Mouse (Mus musculus) embryonic fibroblast, embryonic 13.5 days (primary cell): Measurements from ENCODE around the gene Ces2g.

Source experiments
- CTCF ChIP-seq: IDR thresholded peaks from 2 replicates; pipeline ENCODE4 v1.5.1; 2011; ENCODE audit warnings: mild to moderate bottlenecking, control low read depth, low read length, moderate library complexity, borderline replicate concordance; ENCODE audit not compliant: insufficient read depth
- POLR2A ChIP-seq: IDR thresholded peaks from 2 replicates; pipeline ENCODE4 v1.6.1; 2011; ENCODE audit warnings: low read depth, mild to moderate bottlenecking, control low read depth, low read length, moderate library complexity

- TF ChIP-seq CTCF (no peak), POLR2A (no peak)
Measured at GRCm38 (mm10) chr8:104949031-104949430, 12.5 kb upstream of the Ces2g start.
